Mouse (Mus musculus) thymus, postnatal 25 days (tissue): ENCODE data around the gene Ifi202b.
A peak's percentile ranks its signal among the peaks of the same experiment; 100 is the strongest.
"Not testable (repeated sequence)": the region's sequence is repeated elsewhere in the genome, so short reads cannot be mapped to it uniquely, and the experiment has no call there.

Experiments
- DNase-seq: peaks from one replicate; pipeline ENCODE4 v3.0.0; 2022

Gene Ifi202b

GRCm38 (mm10) chr1:173982694-173983305, at the start of gene Ifi202b:
Ifi202b (minus strand) TSS chr1:173982744.
- not testable (repeated sequence) for DNase-seq

GRCm38 (mm10) chr1:174031698-174032097, 49.2 kb upstream of the Ifi202b start, which contains the start of gene Ifi205:
Ifi205 (minus strand) TSS chr1:174031810.
- DNase-seq: no peak

- DNase-seq: not testable (repeated sequence)
These were observed 24.5 kb upstream of the Ifi202b start for GRCm38 (mm10) chr1:174007050-174007449.

GRCm38 (mm10) chr1:174004352-174005109, 22.0 kb upstream of the Ifi202b start:
- DNase-seq: not testable (repeated sequence)

GRCm38 (mm10) chr1:173995003-173995402, 12.5 kb upstream of the Ifi202b start:
- no peak for DNase-seq

- DNase-seq: not testable (repeated sequence)
These were observed 1.5 kb downstream of the Ifi202b start for GRCm38 (mm10) chr1:173981038-173981437.

GRCm38 (mm10) chr1:173977622-173978021, 4.9 kb downstream of the Ifi202b start:
- no peak for DNase-seq

- no peak for DNase-seq
These were observed 9.4 kb downstream of the Ifi202b start for GRCm38 (mm10) chr1:173973111-173973510.

GRCm38 (mm10) chr1:173961491-173961890, 21.1 kb downstream of the Ifi202b start:
- not testable (repeated sequence) for DNase-seq

GRCm38 (mm10) chr1:173959998-173960397, 22.5 kb downstream of the Ifi202b start:
- DNase-seq: not testable (repeated sequence)

GRCm38 (mm10) chr1:173955839-173956527, 26.6 kb downstream of the Ifi202b start:
- DNase-seq: not testable (repeated sequence)

GRCm38 (mm10) chr1:173955071-173955796, 27.3 kb downstream of the Ifi202b start:
- DNase-seq: no peak

- no peak for DNase-seq
These were observed 29.0 kb downstream of the Ifi202b start for GRCm38 (mm10) chr1:173953563-173953962.

GRCm38 (mm10) chr1:173949044-173949443, 33.5 kb downstream of the Ifi202b start:
- DNase-seq: peak; percentile 22

GRCm38 (mm10) chr1:173942780-173943066, 39.8 kb downstream of the Ifi202b start:
- not testable (repeated sequence) for DNase-seq

- DNase-seq: peak; percentile 23
These were observed 40.4 kb downstream of the Ifi202b start, which contains the start of the genes Mndal and Ifi203 for GRCm38 (mm10) chr1:173941924-173942779. Mndal (minus strand) TSS chr1:173942491. Ifi203 (minus strand) TSS chr1:173942672.

- DNase-seq: not testable (repeated sequence)
These were observed 41.0 kb downstream of the Ifi202b start for GRCm38 (mm10) chr1:173941522-173941921.

- DNase-seq: not testable (repeated sequence)
These were observed 63.3 kb downstream of the Ifi202b start for GRCm38 (mm10) chr1:173919279-173919678.

- no peak for DNase-seq
These were observed 68.0 kb downstream of the Ifi202b start for GRCm38 (mm10) chr1:173914559-173914958.

GRCm38 (mm10) chr1:173913256-173913791, 69.2 kb downstream of the Ifi202b start:
- not testable (repeated sequence) for DNase-seq
